Mouse (Mus musculus) right cerebral cortex, postnatal 25 days (tissue): ENCODE results near the gene Efcab5.

Experiments used
- DNase-seq: peaks from one replicate; pipeline ENCODE4 v3.0.0; 2022

The Efcab5 gene

GRCm38 (mm10) chr11:77188868-77189267 lies at the start of gene Efcab5:
Gene Efcab5, minus strand, starts transcription at chr11:77188968.
- DNase-seq = no peak

GRCm38 (mm10) chr11:77235267-77235666 lies 46.5 kb upstream of the Efcab5 start:
- no peak for DNase-seq

- DNase-seq = no peak
These were observed 42.7 kb upstream of the Efcab5 start for GRCm38 (mm10) chr11:77231514-77231913.

GRCm38 (mm10) chr11:77230765-77231164 lies 42.0 kb upstream of the Efcab5 start:
- no peak for DNase-seq

GRCm38 (mm10) chr11:77216761-77217130 lies 28.0 kb upstream of the Efcab5 start:
- DNase-seq = peak; percentile 57

- DNase-seq = peak; percentile 87
These were observed 27.4 kb upstream of the Efcab5 start, which contains the start of gene Ssh2 for GRCm38 (mm10) chr11:77215951-77216760. Gene Ssh2, plus strand, starts transcription at chr11:77216287.

GRCm38 (mm10) chr11:77215483-77215882 lies 26.7 kb upstream of the Efcab5 start:
- DNase-seq = no peak

GRCm38 (mm10) chr11:77214755-77215154 lies 26.0 kb upstream of the Efcab5 start:
- DNase-seq = peak; percentile 20

- DNase-seq = no peak
These were observed 25.4 kb upstream of the Efcab5 start for GRCm38 (mm10) chr11:77214142-77214692.

GRCm38 (mm10) chr11:77200703-77201102 lies 11.9 kb upstream of the Efcab5 start:
- DNase-seq = no peak

- no peak for DNase-seq
These were observed 10.9 kb upstream of the Efcab5 start for GRCm38 (mm10) chr11:77199636-77200035.

- no peak for DNase-seq
These were observed 7.7 kb upstream of the Efcab5 start for GRCm38 (mm10) chr11:77196181-77197143.

- no peak for DNase-seq
These were observed 6.8 kb upstream of the Efcab5 start for GRCm38 (mm10) chr11:77195360-77196109.

- DNase-seq = no peak
These were observed 6.0 kb upstream of the Efcab5 start for GRCm38 (mm10) chr11:77194762-77195161.

- DNase-seq = no peak
These were observed 5.3 kb upstream of the Efcab5 start for GRCm38 (mm10) chr11:77193941-77194553.

- DNase-seq = no peak
These were observed 4.6 kb upstream of the Efcab5 start for GRCm38 (mm10) chr11:77193410-77193809.

GRCm38 (mm10) chr11:77184926-77185325 lies 3.8 kb downstream of the Efcab5 start:
- DNase-seq = no peak

- DNase-seq = no peak
These were observed 6.2 kb downstream of the Efcab5 start for GRCm38 (mm10) chr11:77182616-77183015.

GRCm38 (mm10) chr11:77182041-77182440 lies 6.7 kb downstream of the Efcab5 start:
- DNase-seq = no peak

- no peak for DNase-seq
These were observed 7.2 kb downstream of the Efcab5 start for GRCm38 (mm10) chr11:77181528-77181927.

- peak; percentile 48 for DNase-seq
These were observed 7.9 kb downstream of the Efcab5 start for GRCm38 (mm10) chr11:77180886-77181285.

GRCm38 (mm10) chr11:77179771-77180170 lies 9.0 kb downstream of the Efcab5 start:
- no peak for DNase-seq
